Mouse (Mus musculus): Measurements from ENCODE around the gene Bud31. TPM values are rescaled to one million over a fixed set of nuclear protein-coding genes. Genes with fewer than 3 reads are reported as not detected.
A peak's percentile ranks its signal among the peaks of the same experiment; 100 is the strongest.
"Not testable (repeated sequence)": the region's sequence is repeated elsewhere in the genome, so short reads cannot be mapped to it uniquely, and the experiment has no call there.

The Bud31 gene
- polyA plus RNA-seq (2014; fragmentation: Nextera tagmentation; extraction: Ambion mirVana), result 265 and 269 TPM in 2 replicates

GRCm38 (mm10) chr5:145139571-145140519 is at the start of gene Bud31, which contains the start of gene Pdap1:
Bud31 (plus strand) TSS chr5:145140362.
Pdap1 (minus strand) TSS chr5:145140238.
- WGBS, result under 1% methylated on average over 82 of the region's 84 CpGs
- DNase-seq (ENCODE audit: low spot score) (peak; percentile 95), ATAC-seq (ENCODE audit: low FRiP score) (peak; percentile 92)
- Histone ChIP-seq H3K9me3 (ENCODE audit: control insufficient read depth, low read length) (no peaks in the 10 kb centered on the region), H3K4me2 (replicated peaks; ENCODE audit: low read depth, low read length) (peak within 1 kb of the TSS; percentile 69), H3K36me3 (ENCODE audit: control insufficient read depth, insufficient read depth, low read length) (0 out of 2 replicates have a peak, but pooled peaks cover 7% of the 10 kb centered on the region), H3K4me3 (ENCODE audit: low read depth, low read length) (peak within 1 kb of the TSS; percentile 94), H3K4me1 (replicated peaks; ENCODE audit: control insufficient read depth, insufficient read depth, low read length) (peaks cover 5% of the 10 kb centered on the region), H3K9ac (ENCODE audit: low read depth, low read length) (peak within 1 kb of the TSS; percentile 77), H3K27ac (ENCODE audit: low read depth, low read length) (peak within 1 kb of the TSS; percentile 75), H3K27me3 (ENCODE audit: control insufficient read depth, insufficient read depth, low read length) (no peaks in the 10 kb centered on the region)

GRCm38 (mm10) chr5:145096195-145096594 is 44.0 kb upstream of the Bud31 start:
- Histone ChIP-seq H3K9me3 (ENCODE audit: control insufficient read depth, low read length) (no peaks in the 10 kb centered on the region), H3K4me1 (replicated peaks; ENCODE audit: control insufficient read depth, insufficient read depth, low read length) (no peaks in the 10 kb centered on the region), H3K4me3 (ENCODE audit: low read depth, low read length) (no peak overlapping the region), H3K9ac (ENCODE audit: low read depth, low read length) (no peak overlapping the region), H3K36me3 (ENCODE audit: control insufficient read depth, insufficient read depth, low read length) (peaks cover 14% of the 10 kb centered on the region), H3K27ac (ENCODE audit: low read depth, low read length) (no peak overlapping the region), H3K27me3 (ENCODE audit: control insufficient read depth, insufficient read depth, low read length) (no peaks in the 10 kb centered on the region), H3K4me2 (replicated peaks; ENCODE audit: low read depth, low read length) (no peak overlapping the region)
- DNase-seq (ENCODE audit: low spot score) (no peak), ATAC-seq (ENCODE audit: low FRiP score) (no peak)
- WGBS, result 94% methylated on average over 4 of the region's 4 CpGs

GRCm38 (mm10) chr5:145098340-145098821 is 41.8 kb upstream of the Bud31 start:
- DNase-seq (ENCODE audit: low spot score) (no peak), ATAC-seq (ENCODE audit: low FRiP score) (no peak)
- Histone ChIP-seq H3K4me3 (ENCODE audit: low read depth, low read length) (no peak overlapping the region), H3K4me1 (replicated peaks; ENCODE audit: control insufficient read depth, insufficient read depth, low read length) (no peaks in the 10 kb centered on the region), H3K36me3 (ENCODE audit: control insufficient read depth, insufficient read depth, low read length) (peaks cover 19% of the 10 kb centered on the region), H3K9me3 (ENCODE audit: control insufficient read depth, low read length) (no peaks in the 10 kb centered on the region), H3K4me2 (replicated peaks; ENCODE audit: low read depth, low read length) (no peak overlapping the region), H3K9ac (ENCODE audit: low read depth, low read length) (no peak overlapping the region), H3K27me3 (ENCODE audit: control insufficient read depth, insufficient read depth, low read length) (no peaks in the 10 kb centered on the region), H3K27ac (ENCODE audit: low read depth, low read length) (no peak overlapping the region)
- 92% methylated on average over 10 of the region's 10 CpGs for WGBS

- Histone ChIP-seq H3K36me3 (ENCODE audit: control insufficient read depth, insufficient read depth, low read length) (peaks cover 20% of the 10 kb centered on the region), H3K4me1 (replicated peaks; ENCODE audit: control insufficient read depth, insufficient read depth, low read length) (no peaks in the 10 kb centered on the region), H3K27ac (ENCODE audit: low read depth, low read length) (no peak overlapping the region), H3K27me3 (ENCODE audit: control insufficient read depth, insufficient read depth, low read length) (no peaks in the 10 kb centered on the region), H3K9ac (ENCODE audit: low read depth, low read length) (no peak overlapping the region), H3K4me2 (replicated peaks; ENCODE audit: low read depth, low read length) (no peak overlapping the region), H3K4me3 (ENCODE audit: low read depth, low read length) (no peak overlapping the region), H3K9me3 (ENCODE audit: control insufficient read depth, low read length) (no peaks in the 10 kb centered on the region)
- ATAC-seq (ENCODE audit: low FRiP score) (no peak), DNase-seq (ENCODE audit: low spot score) (no peak)
- WGBS, result 94% methylated on average over 9 of the region's 9 CpGs
Measured at GRCm38 (mm10) chr5:145100960-145101359, 39.2 kb upstream of the Bud31 start.

GRCm38 (mm10) chr5:145101451-145101850 is 38.7 kb upstream of the Bud31 start:
- ATAC-seq (ENCODE audit: low FRiP score); H3K9me3 ChIP-seq (ENCODE audit: control insufficient read depth, low read length); H3K27me3 ChIP-seq (ENCODE audit: control insufficient read depth, insufficient read depth, low read length); H3K4me3 ChIP-seq (ENCODE audit: low read depth, low read length); H3K4me1 ChIP-seq (replicated peaks; ENCODE audit: control insufficient read depth, insufficient read depth, low read length); H3K4me2 ChIP-seq (replicated peaks; ENCODE audit: low read depth, low read length); H3K27ac ChIP-seq (ENCODE audit: low read depth, low read length); H3K9ac ChIP-seq (ENCODE audit: low read depth, low read length); DNase-seq (ENCODE audit: low spot score): not testable (repeated sequence)
- peaks cover 18% of the 10 kb centered on the region for H3K36me3 ChIP-seq (ENCODE audit: control insufficient read depth, insufficient read depth, low read length)
- WGBS, result 96% methylated on average over 11 of the region's 11 CpGs

GRCm38 (mm10) chr5:145102706-145103105 is 37.5 kb upstream of the Bud31 start:
- WGBS, result 92% methylated on average over 4 of the region's 4 CpGs
- no peak overlapping the region for H3K4me3 ChIP-seq (ENCODE audit: low read depth, low read length)
- no peak overlapping the region for H3K27ac ChIP-seq (ENCODE audit: low read depth, low read length)
- ATAC-seq (ENCODE audit: low FRiP score) (no peak), DNase-seq (ENCODE audit: low spot score) (no peak)
- H3K27me3 ChIP-seq (ENCODE audit: control insufficient read depth, insufficient read depth, low read length), result no peaks in the 10 kb centered on the region
- H3K4me2 ChIP-seq (replicated peaks; ENCODE audit: low read depth, low read length), result no peak overlapping the region
- H3K9ac ChIP-seq (ENCODE audit: low read depth, low read length), result no peak overlapping the region
- H3K9me3 ChIP-seq (ENCODE audit: control insufficient read depth, low read length), result no peaks in the 10 kb centered on the region
- H3K36me3 ChIP-seq (ENCODE audit: control insufficient read depth, insufficient read depth, low read length), result peaks cover 18% of the 10 kb centered on the region
- H3K4me1 ChIP-seq (replicated peaks; ENCODE audit: control insufficient read depth, insufficient read depth, low read length), result no peaks in the 10 kb centered on the region

- Histone ChIP-seq H3K9me3 (ENCODE audit: control insufficient read depth, low read length) (no peaks in the 10 kb centered on the region), H3K27ac (ENCODE audit: low read depth, low read length) (no peak overlapping the region), H3K4me3 (ENCODE audit: low read depth, low read length) (no peak overlapping the region), H3K4me1 (replicated peaks; ENCODE audit: control insufficient read depth, insufficient read depth, low read length) (no peaks in the 10 kb centered on the region), H3K4me2 (replicated peaks; ENCODE audit: low read depth, low read length) (no peak overlapping the region), H3K9ac (ENCODE audit: low read depth, low read length) (no peak overlapping the region), H3K36me3 (ENCODE audit: control insufficient read depth, insufficient read depth, low read length) (peaks cover 18% of the 10 kb centered on the region), H3K27me3 (ENCODE audit: control insufficient read depth, insufficient read depth, low read length) (no peaks in the 10 kb centered on the region)
- ATAC-seq (ENCODE audit: low FRiP score), result no peak
- DNase-seq (ENCODE audit: low spot score), result no peak
- 84% methylated on average over 9 of the region's 9 CpGs for WGBS
Measured at GRCm38 (mm10) chr5:145104328-145104727, 35.8 kb upstream of the Bud31 start.

GRCm38 (mm10) chr5:145105694-145106275 is 34.4 kb upstream of the Bud31 start:
- Histone ChIP-seq H3K4me3 (ENCODE audit: low read depth, low read length) (no peak overlapping the region), H3K27me3 (ENCODE audit: control insufficient read depth, insufficient read depth, low read length) (no peaks in the 10 kb centered on the region), H3K9ac (ENCODE audit: low read depth, low read length) (no peak overlapping the region), H3K36me3 (ENCODE audit: control insufficient read depth, insufficient read depth, low read length) (peaks cover 14% of the 10 kb centered on the region), H3K4me2 (replicated peaks; ENCODE audit: low read depth, low read length) (no peak overlapping the region), H3K4me1 (replicated peaks; ENCODE audit: control insufficient read depth, insufficient read depth, low read length) (no peaks in the 10 kb centered on the region), H3K9me3 (ENCODE audit: control insufficient read depth, low read length) (no peaks in the 10 kb centered on the region), H3K27ac (ENCODE audit: low read depth, low read length) (no peak overlapping the region)
- 93% methylated on average over 9 of the region's 9 CpGs for WGBS
- DNase-seq (ENCODE audit: low spot score), result no peak
- ATAC-seq (ENCODE audit: low FRiP score), result no peak

All from hindbrain, embryonic 11.5 days (tissue).